Mouse (Mus musculus): ENCODE measurements around the gene Foxo1.

Gene Foxo1

GRCm38 (mm10) chr3:52268737-52269513, 789 bp downstream of the Foxo1 start:
- DNase-seq (ENCODE audit: low read depth, low spot score) = no peak

GRCm38 (mm10) chr3:52269514-52270351, 1.6 kb downstream of the Foxo1 start:
- DNase-seq (ENCODE audit: low read depth, low spot score) = no peak

- no peak for DNase-seq (ENCODE audit: low read depth, low spot score)
These were observed 2.4 kb downstream of the Foxo1 start for GRCm38 (mm10) chr3:52270511-52270910.

GRCm38 (mm10) chr3:52271376-52271775, 3.2 kb downstream of the Foxo1 start:
- no peak for DNase-seq (ENCODE audit: low read depth, low spot score)

GRCm38 (mm10) chr3:52272376-52272865, 4.3 kb downstream of the Foxo1 start:
- DNase-seq (ENCODE audit: low read depth, low spot score) = no peak

GRCm38 (mm10) chr3:52274475-52274874, 6.3 kb downstream of the Foxo1 start:
- no peak for DNase-seq (ENCODE audit: low read depth, low spot score)

- DNase-seq (ENCODE audit: low read depth, low spot score) = no peak
These were observed 7.0 kb downstream of the Foxo1 start for GRCm38 (mm10) chr3:52275037-52275555.

GRCm38 (mm10) chr3:52280681-52281080, 12.5 kb downstream of the Foxo1 start:
- DNase-seq (ENCODE audit: low read depth, low spot score) = no peak

- DNase-seq (ENCODE audit: low read depth, low spot score) = no peak
These were observed 13.7 kb downstream of the Foxo1 start for GRCm38 (mm10) chr3:52281882-52282281.

- DNase-seq (ENCODE audit: low read depth, low spot score) = no peak
These were observed 14.2 kb downstream of the Foxo1 start for GRCm38 (mm10) chr3:52282369-52282768.

- DNase-seq (ENCODE audit: low read depth, low spot score) = no peak
These were observed 15.4 kb downstream of the Foxo1 start for GRCm38 (mm10) chr3:52283521-52283920.

GRCm38 (mm10) chr3:52290811-52291210, 22.7 kb downstream of the Foxo1 start:
- no peak for DNase-seq (ENCODE audit: low read depth, low spot score)

GRCm38 (mm10) chr3:52292498-52292897, 24.4 kb downstream of the Foxo1 start:
- no peak for DNase-seq (ENCODE audit: low read depth, low spot score)

- no peak for DNase-seq (ENCODE audit: low read depth, low spot score)
These were observed 25.8 kb downstream of the Foxo1 start for GRCm38 (mm10) chr3:52293946-52294345.

- no peak for DNase-seq (ENCODE audit: low read depth, low spot score)
These were observed 27.6 kb downstream of the Foxo1 start for GRCm38 (mm10) chr3:52295688-52296087.

- DNase-seq (ENCODE audit: low read depth, low spot score) = no peak
These were observed 28.2 kb downstream of the Foxo1 start for GRCm38 (mm10) chr3:52296224-52296760.

- DNase-seq (ENCODE audit: low read depth, low spot score) = no peak
These were observed 29.3 kb downstream of the Foxo1 start for GRCm38 (mm10) chr3:52297291-52298018.

- DNase-seq (ENCODE audit: low read depth, low spot score) = no peak
These were observed 30.5 kb downstream of the Foxo1 start for GRCm38 (mm10) chr3:52298683-52299082.

GRCm38 (mm10) chr3:52299376-52299775, 31.2 kb downstream of the Foxo1 start:
- no peak for DNase-seq (ENCODE audit: low read depth, low spot score)

- no peak for DNase-seq (ENCODE audit: low read depth, low spot score)
These were observed 32.4 kb downstream of the Foxo1 start for GRCm38 (mm10) chr3:52300517-52300916.

GRCm38 (mm10) chr3:52303301-52303700, 35.2 kb downstream of the Foxo1 start:
- no peak for DNase-seq (ENCODE audit: low read depth, low spot score)
